ENCODE assay signal across 8 mouse cellular contexts in the genomic region with DNA sequence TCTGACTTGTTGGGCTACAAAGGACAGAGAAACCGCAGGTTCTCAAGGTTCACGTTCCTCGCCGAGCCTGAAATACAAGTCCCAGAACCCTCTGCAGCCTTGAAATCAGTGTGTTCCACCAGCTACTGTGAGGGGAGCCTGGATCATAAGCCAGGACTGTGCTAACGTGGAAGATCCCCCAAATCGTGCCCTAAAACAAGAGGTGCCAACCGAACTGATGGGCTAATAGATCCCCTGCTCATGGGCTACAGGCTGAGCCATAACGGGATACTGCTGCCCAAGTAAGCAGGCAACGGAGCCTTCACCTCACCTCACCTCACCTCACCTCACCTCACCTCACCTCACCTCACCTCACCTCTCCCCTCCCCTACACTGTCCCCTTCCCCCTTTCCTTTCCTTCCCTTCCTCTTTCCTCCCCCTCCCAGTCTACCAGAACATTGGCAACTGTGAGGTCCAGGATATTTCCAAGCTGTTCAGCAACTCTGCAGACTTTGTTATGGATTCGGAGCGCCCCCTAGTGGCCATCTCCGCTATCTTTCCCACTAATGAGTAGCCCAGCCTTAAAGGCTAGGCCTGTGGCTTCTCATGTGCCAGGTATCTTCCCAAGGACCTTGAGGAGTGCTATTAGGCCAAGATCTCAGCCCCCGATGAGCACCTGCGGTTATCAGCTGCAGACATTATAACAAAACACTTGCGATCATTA. TPM values are rescaled to one million over a fixed set of nuclear protein-coding genes. Genes with fewer than 3 reads are reported as not detected.
DNase-seq lines count a peak whose midpoint lies in the region; ATAC-seq and TF ChIP-seq lines count a peak whose summit lies in the region.

No protein-coding gene starts in this region.

- peaks cover 4% of the 10 kb centered on the region for H3K4me1 ChIP-seq in cerebellum, adult 2 months (ENCODE audit: control insufficient read depth, insufficient read depth, low read length)

- peak; percentile 88 for DNase-seq in R1 (ENCODE audit: low read depth, low spot score)
- DNase-seq in cerebellum, adult 2 months: peak; percentile 86 to 94
- peak; percentile 90 for DNase-seq in forelimb bud, embryonic 11.5 days (ENCODE audit: low read depth, low spot score)
- peak; percentile 96 to 97 for DNase-seq in layer of hippocampus, postnatal 10 days (ENCODE audit: low spot score in 2 of 2)
- peak; percentile 74 for DNase-seq in lung, postnatal 25 days (ENCODE audit: low spot score)
- DNase-seq in right cerebral cortex, postnatal 25 days: peak; percentile 76
- peak; percentile 63 for DNase-seq in yolk sac, embryonic 10.5 days (ENCODE audit: low spot score)

- H3K4me3 ChIP-seq in cerebellum, adult 2 months (replicated peaks; ENCODE audit: insufficient read depth, low read depth, low read length): no peak overlapping the region

- no peak for TF ChIP-seq POLR2A in cerebellum, adult 2 months (IDR thresholded peaks at IDR 0.05; ENCODE audit: borderline replicate concordance, insufficient read depth, low read length)

- WGBS in cerebellum, adult 2 months: 39% methylated on average over 15 of the region's 15 CpGs

- no peaks in the 10 kb centered on the region for H3K27me3 ChIP-seq in cerebellum, adult 2 months (ENCODE audit: control insufficient read depth, insufficient read depth, low read length)

- peak; percentile 42 to 51; a peak in 2 of 4 replicates for ATAC-seq in hematopoietic stem cell, adult 5-6 weeks (replicated peaks in 1 of 2; ENCODE audit: insufficient read depth in 1 of 2, low FRiP score in 2 of 2, low TSS enrichment in 1 of 2, low read depth in 1 of 2, poor library complexity in 2 of 2, severe bottlenecking in 2 of 2)

- H3K27ac ChIP-seq in cerebellum, adult 2 months (ENCODE audit: insufficient read depth, low read length): no peak overlapping the region

- TF ChIP-seq CTCF in cerebellum, adult 2 months (IDR thresholded peaks at IDR 0.05; ENCODE audit: borderline replicate concordance, insufficient read depth, low read depth, low read length): peak; percentile 72; the same call in 1 of the 2 replicates

RNA-seq across cellular contexts. Expression of a gene that starts 36.0 kb away (rescaled TPM):
- 34.5 and 35.6 TPM in 2 replicates for polyA plus RNA-seq in cerebellum, adult 2 months (2012; rRNA removed)
- 1.2 and 2.1 TPM in 2 replicates for total RNA-seq in hematopoietic stem cell, adult 5-6 weeks (2017)
- 10 to 100 TPM; 57.1 to 58.0 TPM for total RNA-seq in layer of hippocampus, postnatal 10 days (2021)

Comparison
In these comparisons a context has a peak if more than half of its experiments do, and no peak if none do; other contexts are left out.
1. RNA of a gene that starts 36.0 kb away (total RNA-seq): 57.1 to 58.0 TPM in layer of hippocampus, postnatal 10 days; 1.2 to 2.1 TPM in hematopoietic stem cell, adult 5-6 weeks; every median in the first group is over 10 times any median in the second.
2. Peak in every context shown above with its lines, with median percentiles within 50 percentile points of each other: DNase-seq.